Mouse (Mus musculus): Measurements from ENCODE around the gene Enthd1. TPM values are rescaled to one million over a fixed set of nuclear protein-coding genes. Genes with fewer than 3 reads are reported as not detected.

Gene Enthd1
- total and polyA plus RNA-seq, 3 experiments, result not detected

GRCm38 (mm10) chr15:80559534-80559933 lies 5.4 kb downstream of the Enthd1 start:
- 30% methylated on average over 12 of the region's 12 CpGs for WGBS

GRCm38 (mm10) chr15:80557745-80558144 lies 7.2 kb downstream of the Enthd1 start:
- no peak for DNase-seq
- 74% methylated on average over 4 of the region's 4 CpGs for WGBS
- TF ChIP-seq CTCF (IDR thresholded peaks at IDR 0.05), result no peak
- TF ChIP-seq EP300 (IDR thresholded peaks at IDR 0.05; ENCODE audit: insufficient read depth, low read depth, low read length), result no peak
- no peak for TF ChIP-seq POLR2A (IDR thresholded peaks at IDR 0.05; ENCODE audit: insufficient read depth, low read depth, low read length)
- intact Hi-C loops (cut with DNase I), result no loop called here
- no peaks in the 10 kb centered on the region; the same call in 1 of the 2 replicates for H3K4me1 ChIP-seq (ENCODE audit: control insufficient read depth, insufficient read depth, low read length)
- no peaks in the 10 kb centered on the region; the same call in 1 of the 2 replicates for H3K79me2 ChIP-seq (replicated peaks; ENCODE audit: control insufficient read depth, insufficient read depth, low read length)
- no peaks in the 10 kb centered on the region for H3K36me3 ChIP-seq (ENCODE audit: control insufficient read depth, insufficient read depth, low read length)
- no peaks in the 10 kb centered on the region; the same call in 1 of the 2 replicates for H3K27me3 ChIP-seq (ENCODE audit: control insufficient read depth, insufficient read depth, low read length)
- no peak overlapping the region for H3K4me3 ChIP-seq
- no peak overlapping the region for H3K27ac ChIP-seq
- no peak overlapping the region for H3K9ac ChIP-seq (ENCODE audit: low read depth, low read length)

More at GRCm38 (mm10) chr15:80559534-80559933, 5.4 kb downstream of the Enthd1 start:
- Histone ChIP-seq H3K9ac (ENCODE audit: low read depth, low read length) (no peak overlapping the region), H3K27me3 (ENCODE audit: control insufficient read depth, insufficient read depth, low read length) (no peaks in the 10 kb centered on the region; the same call in 1 of the 2 replicates), H3K27ac (no peak overlapping the region), H3K36me3 (ENCODE audit: control insufficient read depth, insufficient read depth, low read length) (no peaks in the 10 kb centered on the region), H3K79me2 (replicated peaks; ENCODE audit: control insufficient read depth, insufficient read depth, low read length) (no peaks in the 10 kb centered on the region; the same call in 1 of the 2 replicates), H3K4me3 (no peak overlapping the region), H3K4me1 (ENCODE audit: control insufficient read depth, insufficient read depth, low read length) (no peaks in the 10 kb centered on the region; the same call in 1 of the 2 replicates)
- DNase-seq, result no peak
- intact Hi-C loops (cut with DNase I), result no loop called here
- no peak for TF ChIP-seq EP300 (IDR thresholded peaks at IDR 0.05; ENCODE audit: insufficient read depth, low read depth, low read length)
- TF ChIP-seq POLR2A (IDR thresholded peaks at IDR 0.05; ENCODE audit: insufficient read depth, low read depth, low read length), result no peak
- TF ChIP-seq CTCF (IDR thresholded peaks at IDR 0.05), result no peak

GRCm38 (mm10) chr15:80556021-80556420 lies 8.9 kb downstream of the Enthd1 start:
- H3K4me3 ChIP-seq, result no peak overlapping the region
- no peak overlapping the region for H3K27ac ChIP-seq
- no peak for DNase-seq
- H3K9ac ChIP-seq (ENCODE audit: low read depth, low read length), result no peak overlapping the region
- TF ChIP-seq CTCF (IDR thresholded peaks at IDR 0.05) (no peak), POLR2A (IDR thresholded peaks at IDR 0.05; ENCODE audit: insufficient read depth, low read depth, low read length) (no peak), EP300 (IDR thresholded peaks at IDR 0.05; ENCODE audit: insufficient read depth, low read depth, low read length) (no peak)
- H3K79me2 ChIP-seq (replicated peaks; ENCODE audit: control insufficient read depth, insufficient read depth, low read length), result no peaks in the 10 kb centered on the region
- WGBS, result 41% methylated on average over 2 of the region's 2 CpGs
- H3K4me1 ChIP-seq (ENCODE audit: control insufficient read depth, insufficient read depth, low read length), result no peaks in the 10 kb centered on the region; the same call in 1 of the 2 replicates
- no peaks in the 10 kb centered on the region; the same call in 1 of the 2 replicates for H3K27me3 ChIP-seq (ENCODE audit: control insufficient read depth, insufficient read depth, low read length)
- H3K36me3 ChIP-seq (ENCODE audit: control insufficient read depth, insufficient read depth, low read length), result no peaks in the 10 kb centered on the region
- intact Hi-C loops (cut with DNase I), result no loop called here

GRCm38 (mm10) chr15:80554860-80555822 lies 9.8 kb downstream of the Enthd1 start:
- Histone ChIP-seq H3K27ac (no peak overlapping the region), H3K9ac (ENCODE audit: low read depth, low read length) (no peak overlapping the region), H3K79me2 (replicated peaks; ENCODE audit: control insufficient read depth, insufficient read depth, low read length) (no peaks in the 10 kb centered on the region), H3K36me3 (ENCODE audit: control insufficient read depth, insufficient read depth, low read length) (no peaks in the 10 kb centered on the region), H3K4me3 (no peak overlapping the region), H3K27me3 (ENCODE audit: control insufficient read depth, insufficient read depth, low read length) (no peaks in the 10 kb centered on the region; the same call in 1 of the 2 replicates), H3K4me1 (ENCODE audit: control insufficient read depth, insufficient read depth, low read length) (no peaks in the 10 kb centered on the region)
- TF ChIP-seq CTCF (IDR thresholded peaks at IDR 0.05) (no peak), EP300 (IDR thresholded peaks at IDR 0.05; ENCODE audit: insufficient read depth, low read depth, low read length) (no peak), POLR2A (IDR thresholded peaks at IDR 0.05; ENCODE audit: insufficient read depth, low read depth, low read length) (no peak)
- WGBS, result 88% methylated on average over 6 of the region's 6 CpGs
- no peak for DNase-seq
- intact Hi-C loops (cut with DNase I), result no loop called here

- no peaks in the 10 kb centered on the region for H3K36me3 ChIP-seq (ENCODE audit: control insufficient read depth, insufficient read depth, low read length)
- 54% methylated on average over 6 of the region's 6 CpGs for WGBS
- no peak overlapping the region for H3K27ac ChIP-seq
- no peaks in the 10 kb centered on the region for H3K79me2 ChIP-seq (replicated peaks; ENCODE audit: control insufficient read depth, insufficient read depth, low read length)
- DNase-seq, result no peak
- H3K9ac ChIP-seq (ENCODE audit: low read depth, low read length), result no peak overlapping the region
- intact Hi-C loops (cut with DNase I), result no loop called here
- no peaks in the 10 kb centered on the region for H3K4me1 ChIP-seq (ENCODE audit: control insufficient read depth, insufficient read depth, low read length)
- no peaks in the 10 kb centered on the region for H3K27me3 ChIP-seq (ENCODE audit: control insufficient read depth, insufficient read depth, low read length)
- no peak overlapping the region for H3K4me3 ChIP-seq
- TF ChIP-seq POLR2A (IDR thresholded peaks at IDR 0.05; ENCODE audit: insufficient read depth, low read depth, low read length), result no peak
- TF ChIP-seq CTCF (IDR thresholded peaks at IDR 0.05), result no peak
- no peak for TF ChIP-seq EP300 (IDR thresholded peaks at IDR 0.05; ENCODE audit: insufficient read depth, low read depth, low read length)
These were observed 19.5 kb downstream of the Enthd1 start for GRCm38 (mm10) chr15:80545430-80545829.

GRCm38 (mm10) chr15:80544115-80544514 lies 20.8 kb downstream of the Enthd1 start:
- intact Hi-C loops (cut with DNase I), result no loop called here
- Histone ChIP-seq H3K36me3 (ENCODE audit: control insufficient read depth, insufficient read depth, low read length) (no peaks in the 10 kb centered on the region), H3K27me3 (ENCODE audit: control insufficient read depth, insufficient read depth, low read length) (no peaks in the 10 kb centered on the region), H3K27ac (no peak overlapping the region), H3K9ac (ENCODE audit: low read depth, low read length) (no peak overlapping the region), H3K4me1 (ENCODE audit: control insufficient read depth, insufficient read depth, low read length) (no peaks in the 10 kb centered on the region), H3K4me3 (no peak overlapping the region), H3K79me2 (replicated peaks; ENCODE audit: control insufficient read depth, insufficient read depth, low read length) (no peaks in the 10 kb centered on the region)
- WGBS, result 37% methylated on average over 3 of the region's 3 CpGs
- no peak for DNase-seq
- TF ChIP-seq EP300 (IDR thresholded peaks at IDR 0.05; ENCODE audit: insufficient read depth, low read depth, low read length) (no peak), CTCF (IDR thresholded peaks at IDR 0.05) (no peak), POLR2A (IDR thresholded peaks at IDR 0.05; ENCODE audit: insufficient read depth, low read depth, low read length) (no peak)
